Mouse (Mus musculus) MN1 (cell line): ENCODE results near the gene Ndufb8.

Source experiments
- DNase-seq: peaks from one replicate; pipeline ENCODE4 v3.0.0-alpha.2; 2016; ENCODE audit warnings: low spot score

Gene Ndufb8

GRCm38 (mm10) chr19:44530018-44530417, 25.2 kb downstream of the Ndufb8 start:
- DNase-seq = no peak

GRCm38 (mm10) chr19:44525551-44526205, 29.6 kb downstream of the Ndufb8 start:
- DNase-seq = no peak

GRCm38 (mm10) chr19:44519152-44519551, 36.1 kb downstream of the Ndufb8 start:
- DNase-seq = peak; percentile 7

- no peak for DNase-seq
These were observed 37.1 kb downstream of the Ndufb8 start for GRCm38 (mm10) chr19:44517996-44518768.

GRCm38 (mm10) chr19:44515769-44516168, 39.5 kb downstream of the Ndufb8 start:
- DNase-seq = no peak

GRCm38 (mm10) chr19:44514521-44515451, 40.5 kb downstream of the Ndufb8 start:
- DNase-seq = no peak

GRCm38 (mm10) chr19:44513921-44514482, 41.2 kb downstream of the Ndufb8 start:
- DNase-seq = no peak

- DNase-seq = no peak
These were observed 42.0 kb downstream of the Ndufb8 start for GRCm38 (mm10) chr19:44513054-44513833.

GRCm38 (mm10) chr19:44512601-44513000, 42.6 kb downstream of the Ndufb8 start:
- DNase-seq = no peak

GRCm38 (mm10) chr19:44511451-44512231, 43.6 kb downstream of the Ndufb8 start:
- no peak for DNase-seq

GRCm38 (mm10) chr19:44510534-44511175, 44.6 kb downstream of the Ndufb8 start:
- no peak for DNase-seq

- no peak for DNase-seq
These were observed 52.5 kb downstream of the Ndufb8 start for GRCm38 (mm10) chr19:44502741-44503140.

GRCm38 (mm10) chr19:44501925-44502324, 53.3 kb downstream of the Ndufb8 start:
- no peak for DNase-seq

GRCm38 (mm10) chr19:44500240-44500639, 55.0 kb downstream of the Ndufb8 start:
- DNase-seq = no peak

GRCm38 (mm10) chr19:44498936-44499335, 56.3 kb downstream of the Ndufb8 start:
- DNase-seq = no peak
